Comparison of ENCODE assay signal across 27 mouse cellular contexts in the genomic region with DNA sequence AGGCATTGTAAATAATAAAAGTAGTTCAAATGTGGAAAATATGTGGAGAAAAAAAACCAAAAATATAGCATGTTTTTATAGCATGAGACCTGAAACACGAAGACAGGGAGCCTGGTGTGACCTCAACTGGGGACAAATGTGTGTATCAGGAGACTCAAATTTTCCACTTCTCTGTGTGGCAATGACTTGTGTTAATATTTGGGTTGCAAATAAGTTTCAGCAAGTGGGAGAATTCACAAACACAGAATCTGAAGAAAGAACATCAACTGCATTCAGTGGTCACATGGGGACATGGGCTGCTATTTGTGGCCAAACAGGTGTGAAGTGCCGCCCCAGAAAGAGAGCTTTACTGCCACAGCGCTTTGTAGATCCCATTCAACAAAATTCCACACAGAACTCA. TPM values are rescaled to one million over a fixed set of nuclear protein-coding genes. Genes with fewer than 3 reads are reported as not detected.
DNase-seq lines count a peak whose midpoint lies in the region; ATAC-seq and TF ChIP-seq lines count a peak whose summit lies in the region.
"Had no signal": no experiment of that assay in that cellular context is flagged by ENCODE, and none has a peak within 500 bp of the region (broad histone marks: within the 10 kb centered on the region; RNA-seq: fewer than 3 reads in every experiment).

No protein-coding gene starts in this region.

- H3K4me3 ChIP-seq in liver, adult 2 months (ENCODE audit: insufficient read depth, low read depth, low read length), result no peak overlapping the region
- H3K4me3 ChIP-seq: embryonic facial prominence, embryonic 13.5 days; embryonic facial prominence, embryonic 15.5 days; erythroblast, embryonic 14.5 days; forebrain, embryonic 10.5 days; forebrain, embryonic 12.5 days had no signal

- intact Hi-C loops in heart, postnatal 25 days (cut with DNase I), result no loop called here

- no peaks in the 10 kb centered on the region for H3K27me3 ChIP-seq in liver, adult 2 months (ENCODE audit: control insufficient read depth, insufficient read depth, low read length)
- H3K27me3 ChIP-seq in splenic B cell, adult 2 months (ENCODE audit: control insufficient read depth, insufficient read depth, low read length, poor library complexity, severe bottlenecking), result no peaks in the 10 kb centered on the region
- H3K27me3 ChIP-seq: embryonic facial prominence, embryonic 13.5 days; embryonic facial prominence, embryonic 15.5 days; forebrain, embryonic 12.5 days; Patski had no signal

- peaks cover 11% of the 10 kb centered on the region; the same call in 1 of the 2 replicates for H3K79me2 ChIP-seq in liver, adult 2 months (ENCODE audit: control insufficient read depth, insufficient read depth, low read length)

- no peak for TF ChIP-seq CTCF in liver, adult 2 months (IDR thresholded peaks at IDR 0.05; ENCODE audit: low read depth, low read length)

- TF ChIP-seq POLR2A in liver, adult 2 months (IDR thresholded peaks at IDR 0.05; ENCODE audit: extremely low read depth, insufficient read depth, low read length), result no peak

- H3K36me3 ChIP-seq in liver, adult 2 months (ENCODE audit: control insufficient read depth, insufficient read depth, low read length), result peaks cover 90% of the 10 kb centered on the region
- no peaks in the 10 kb centered on the region for H3K36me3 ChIP-seq in splenic B cell, adult 2 months (ENCODE audit: control insufficient read depth, insufficient read depth, low read length, poor library complexity, severe bottlenecking)
- H3K36me3 ChIP-seq: embryonic facial prominence, embryonic 13.5 days; embryonic facial prominence, embryonic 15.5 days; forebrain, embryonic 10.5 days; forebrain, embryonic 12.5 days; G1E had no signal

- 41% methylated on average over 3 of the region's 3 CpGs for WGBS in liver, adult 2 months

- ATAC-seq in inflammation-experienced regulatory T-cells, adult 6 months, result no peak
- ATAC-seq: activated CD4-positive, CD25-positive, alpha-beta regulatory T cell, adult 4 months; forebrain, embryonic 14.5 days; forebrain, embryonic 16.5 days; Patski had no signal

- peak; percentile 19 for DNase-seq in heart, adult 11 months
- no peak for DNase-seq in heart, postnatal 25 days (ENCODE audit: low spot score)
- peak; percentile 42 for DNase-seq in liver, adult 2 months (ENCODE audit: extremely low read depth, low read depth, low spot score)
- DNase-seq in liver (no peak), A20 (ENCODE audit: low read depth, low spot score) (peak; percentile 36)
- DNase-seq in splenic B cell, adult 2 months (ENCODE audit: low read depth, low spot score), result peak; percentile 20
- DNase-seq: adrenal gland, adult 8-10 months; adrenal gland, postnatal 14 days; adrenal gland, postnatal 36 days; cerebellum, adult 11 months; cerebellum, adult 18-20 months; cerebellum, adult 8-10 months; cerebellum, adult 9-11 months; cerebellum, postnatal 14 days; cerebellum, postnatal 36 days; embryo, embryonic 11 days had no signal

- H3K27ac ChIP-seq in liver, adult 2 months (replicated peaks; ENCODE audit: insufficient read depth, low read depth, low read length), result no peak overlapping the region
- H3K27ac ChIP-seq: embryonic facial prominence, embryonic 13.5 days; embryonic facial prominence, embryonic 15.5 days; forebrain, embryonic 10.5 days; forebrain, embryonic 12.5 days had no signal

- H3K9ac ChIP-seq in liver, adult 2 months (ENCODE audit: low read depth, low read length), result no peak overlapping the region
- H3K9ac ChIP-seq: embryonic facial prominence, embryonic 13.5 days; embryonic facial prominence, embryonic 15.5 days; forebrain, embryonic 12.5 days had no signal

- peaks cover 19% of the 10 kb centered on the region for H3K4me1 ChIP-seq in liver, adult 2 months (ENCODE audit: control insufficient read depth, insufficient read depth, low read length)
- H3K4me1 ChIP-seq: embryonic facial prominence, embryonic 13.5 days; embryonic facial prominence, embryonic 15.5 days; forebrain, embryonic 10.5 days; forebrain, embryonic 12.5 days had no signal

RNA-seq across cellular contexts. Expression of a gene that starts 9.9 kb away (rescaled TPM):
- total RNA-seq in heart, postnatal 25 days (2021), result 10 to 100 TPM in 1 of 2 experiments, 1 to 10 TPM in 1; 10.0 to 13.9 TPM
- 476 and 506 TPM in 2 replicates for total RNA-seq in liver, adult 2 months (2014; rRNA removed)
- polyA plus RNA-seq in liver, adult 2 months (2012; rRNA removed), result 711 and 1,059 TPM in 2 replicates
- polyA plus RNA-seq in inflammation-experienced regulatory T-cells, adult 6 months (2017; shearing (Covaris generic)), result 1 to 10 TPM; 7.9 to 9.8 (median 9.6) TPM

Comparison
In these comparisons a context has a peak if more than half of its experiments do, and no peak if none do; other contexts are left out.
1. DNase-seq: peak in heart, adult 11 months (single experiment), liver, adult 2 months (single experiment), A20 (single experiment) and splenic B cell, adult 2 months (single experiment); none in heart, postnatal 25 days (single experiment) and liver (single experiment).
2. RNA of a gene that starts 9.9 kb away (total RNA-seq): 476 to 506 TPM in liver, adult 2 months; 10.0 to 13.9 TPM in heart, postnatal 25 days; every median in the first group is over 10 times any median in the second.